Mouse (Mus musculus): Measurements from ENCODE around the gene Gm20662. TPM values are rescaled to one million over a fixed set of nuclear protein-coding genes. Genes with fewer than 3 reads are reported as not detected.
A peak's percentile ranks its signal among the peaks of the same experiment; 100 is the strongest.
"Not testable (repeated sequence)": the region's sequence is repeated elsewhere in the genome, so short reads cannot be mapped to it uniquely, and the experiment has no call there.

Gene Gm20662
- polyA plus RNA-seq, 1 experiment from 2014 or later = 0.55 TPM

DNA sequence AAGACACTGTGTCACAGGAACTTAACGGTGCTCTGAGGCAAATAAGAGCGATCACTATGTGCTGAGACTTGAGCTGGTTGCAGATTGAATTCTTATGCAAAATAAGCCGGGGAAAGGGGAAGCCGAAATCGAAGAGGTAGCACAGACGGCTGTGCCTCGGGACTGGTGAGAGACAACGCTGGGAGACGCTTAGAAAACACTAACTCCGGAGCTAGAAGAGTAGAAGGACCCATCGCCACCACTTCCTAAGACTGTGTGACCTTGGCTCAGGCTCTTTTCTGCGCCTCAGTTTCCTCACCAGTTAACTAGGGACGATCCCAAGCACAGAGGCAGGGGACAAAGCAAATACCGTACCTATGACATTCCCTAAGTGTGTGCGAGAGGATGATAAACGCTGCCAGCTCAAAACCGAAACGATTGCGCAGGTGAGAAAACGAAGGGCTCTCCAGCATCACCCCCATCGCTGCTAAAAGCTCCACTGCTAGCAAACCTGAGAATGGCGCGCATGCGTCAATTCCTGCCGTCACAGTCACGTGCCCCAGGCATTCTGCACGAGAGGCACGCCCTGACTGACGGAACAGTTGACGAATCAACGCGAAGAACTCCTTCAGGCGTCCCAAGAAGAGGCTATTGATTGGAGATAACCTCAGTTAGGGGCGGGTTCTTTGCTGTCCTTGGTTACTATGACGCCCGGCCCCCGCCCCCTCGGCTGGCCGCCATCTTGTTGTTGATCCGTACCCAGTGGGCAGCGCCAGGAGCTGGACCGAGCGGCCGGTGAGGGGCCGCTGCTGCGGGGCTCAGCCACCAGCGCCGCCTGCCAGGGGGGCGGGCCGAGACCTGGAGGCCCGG lies 6.0 kb downstream of the Gm20662 start, which contains the start of gene Ip6k1:
Gene Ip6k1 (plus strand): TSS at position 580 of the 849 bp plus-strand sequence.
- WGBS = under 1% methylated on average over 50 of the region's 51 CpGs
- ATAC-seq (ENCODE audit: insufficient number of reproducible peaks, insufficient read depth, low FRiP score, low read depth) = peak; percentile 96
- peak within 1 kb of the TSS; percentile 94 for H3K4me2 ChIP-seq (ENCODE audit: low read length)

DNA sequence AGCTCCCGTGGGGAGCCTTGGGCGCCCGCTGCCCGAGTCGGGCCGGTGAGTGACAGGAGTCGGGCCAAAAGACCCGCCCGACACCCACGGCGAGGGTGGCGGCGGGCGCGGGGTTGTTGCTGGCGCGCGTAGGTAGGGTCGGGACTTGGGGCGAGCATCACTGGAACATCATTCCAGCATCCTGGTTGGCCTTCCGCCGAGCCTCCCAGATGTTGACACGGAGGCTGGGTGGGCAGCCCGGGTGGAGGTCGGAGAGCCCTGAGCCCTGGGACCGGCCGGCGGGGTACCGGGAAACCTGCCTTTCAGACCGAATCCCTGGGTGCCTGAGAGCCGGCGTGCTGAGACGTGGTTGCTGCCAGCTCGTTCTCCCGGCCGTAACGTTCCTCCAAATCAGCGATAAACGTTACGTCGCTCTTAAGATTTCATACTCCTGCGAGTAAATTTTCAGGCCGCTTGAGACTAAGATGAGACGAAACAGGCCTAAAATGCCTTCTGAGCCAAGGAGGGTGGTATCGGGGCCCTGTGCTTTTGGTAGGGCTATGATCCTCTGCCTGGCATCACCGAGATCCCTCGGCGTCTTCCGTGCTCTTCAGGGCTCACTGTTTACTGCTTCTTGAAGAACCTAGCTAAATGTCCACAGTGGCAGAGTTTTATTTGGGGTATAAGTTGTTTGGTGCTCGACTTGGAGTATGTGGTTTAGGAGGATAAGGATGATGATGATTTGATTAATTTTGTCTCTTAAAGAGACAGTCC lies 6.8 kb downstream of the Gm20662 start:
- ATAC-seq (ENCODE audit: insufficient number of reproducible peaks, insufficient read depth, low FRiP score, low read depth) = peak; percentile 36
- H3K36me3 ChIP-seq (ENCODE audit: control insufficient read depth, insufficient read depth, low read length) = no peaks in the 10 kb centered on the region
- H3K4me3 ChIP-seq (ENCODE audit: control insufficient read depth in 1 of 2, insufficient read depth in 1 of 2, low read depth in 1 of 2, low read length in 2 of 2) = peak overlapping the region; percentile 72 to 92
- under 1% methylated on average over 46 of the region's 50 CpGs for WGBS
- no peaks in the 10 kb centered on the region for H3K9me3 ChIP-seq (ENCODE audit: control insufficient read depth, low read length)
- peak overlapping the region; percentile 90 for H3K9ac ChIP-seq (ENCODE audit: low read length)
- no peaks in the 10 kb centered on the region for H3K27me3 ChIP-seq (ENCODE audit: control insufficient read depth, insufficient read depth, low read length)
- H3K4me2 ChIP-seq (ENCODE audit: low read length) = peak overlapping the region; percentile 84
- peak overlapping the region; percentile 64 to 85 for H3K27ac ChIP-seq (replicated peaks in 1 of 2; ENCODE audit: control insufficient read depth in 1 of 2, insufficient read depth in 1 of 2, low read depth in 2 of 2, low read length in 2 of 2)
- H3K4me1 ChIP-seq (ENCODE audit: control insufficient read depth in 2 of 2, insufficient read depth in 2 of 2, low read length in 2 of 2) = peaks cover 4 to 24% of the 10 kb centered on the region in 2 experiments

More for the DNA sequence above, 6.0 kb downstream of the Gm20662 start, which contains the start of gene Ip6k1:
- H3K27me3 ChIP-seq (ENCODE audit: control insufficient read depth, insufficient read depth, low read length) = no peaks in the 10 kb centered on the region
- H3K27ac ChIP-seq (replicated peaks in 1 of 2; ENCODE audit: control insufficient read depth in 1 of 2, insufficient read depth in 1 of 2, low read depth in 2 of 2, low read length in 2 of 2) = peak within 1 kb of the TSS; percentile 85 to 89
- no peaks in the 10 kb centered on the region for H3K9me3 ChIP-seq (ENCODE audit: control insufficient read depth, low read length)
- peak within 1 kb of the TSS; percentile 72 to 92 for H3K4me3 ChIP-seq (ENCODE audit: control insufficient read depth in 1 of 2, insufficient read depth in 1 of 2, low read depth in 1 of 2, low read length in 2 of 2)
- no peaks in the 10 kb centered on the region for H3K36me3 ChIP-seq (ENCODE audit: control insufficient read depth, insufficient read depth, low read length)
- peaks cover 4 to 24% of the 10 kb centered on the region in 2 experiments for H3K4me1 ChIP-seq (ENCODE audit: control insufficient read depth in 2 of 2, insufficient read depth in 2 of 2, low read length in 2 of 2)
- H3K9ac ChIP-seq (ENCODE audit: low read length) = peak within 1 kb of the TSS; percentile 90

DNA sequence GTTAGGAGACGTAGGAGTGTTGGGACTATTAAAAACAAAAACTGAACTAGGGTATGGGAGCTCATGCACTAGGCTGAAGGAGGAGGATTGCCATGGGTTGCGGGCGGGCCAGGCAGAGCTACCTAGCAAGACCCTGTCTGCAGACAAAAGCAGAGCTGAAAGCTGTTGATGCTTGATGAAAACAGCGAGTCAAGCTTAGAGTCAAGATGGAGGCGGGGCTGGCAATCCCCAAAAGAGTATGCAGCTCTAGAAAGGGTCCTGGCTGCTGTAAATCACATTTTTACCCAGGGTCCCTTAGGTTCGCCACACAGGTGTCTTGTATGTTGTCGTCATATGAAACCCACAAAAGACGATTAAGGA lies 7.4 kb downstream of the Gm20662 start:
- Histone ChIP-seq H3K9ac (ENCODE audit: low read length) (peak overlapping the region; percentile 90), H3K27ac (replicated peaks in 1 of 2; ENCODE audit: control insufficient read depth in 1 of 2, insufficient read depth in 1 of 2, low read depth in 2 of 2, low read length in 2 of 2) (peak overlapping the region in 1 of 2 experiments; percentile 85; a peak in 2 of 4 replicates), H3K4me3 (ENCODE audit: control insufficient read depth in 1 of 2, insufficient read depth in 1 of 2, low read depth in 1 of 2, low read length in 2 of 2) (peak overlapping the region; percentile 72 to 92), H3K27me3 (ENCODE audit: control insufficient read depth, insufficient read depth, low read length) (no peaks in the 10 kb centered on the region), H3K4me2 (ENCODE audit: low read length) (peak overlapping the region; percentile 84), H3K4me1 (ENCODE audit: control insufficient read depth in 2 of 2, insufficient read depth in 2 of 2, low read length in 2 of 2) (peaks cover 4 to 24% of the 10 kb centered on the region in 2 experiments), H3K36me3 (ENCODE audit: control insufficient read depth, insufficient read depth, low read length) (no peaks in the 10 kb centered on the region), H3K9me3 (ENCODE audit: control insufficient read depth, low read length) (no peaks in the 10 kb centered on the region)
- WGBS = 19% methylated on average over 8 of the region's 8 CpGs
- no peak for ATAC-seq (ENCODE audit: insufficient number of reproducible peaks, insufficient read depth, low FRiP score, low read depth)

DNA sequence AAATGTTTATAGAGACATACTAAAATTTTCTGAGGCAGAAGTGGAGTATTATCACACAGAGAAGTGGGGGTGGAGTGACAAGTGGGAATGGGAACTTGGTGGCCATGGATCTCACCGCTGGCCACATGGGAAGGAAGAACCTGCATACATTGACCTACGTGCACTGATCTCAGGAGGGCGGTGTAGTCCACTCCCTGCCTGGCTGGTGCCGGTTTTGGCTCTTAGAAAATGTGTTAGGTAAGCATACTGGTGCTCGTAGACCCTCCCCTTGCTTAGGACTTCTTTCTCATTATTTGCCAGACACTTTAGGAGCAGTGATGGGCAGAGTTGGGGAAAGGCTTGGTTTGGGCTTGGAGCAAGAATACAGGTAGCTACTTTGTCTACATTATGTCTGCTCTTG lies 11.9 kb downstream of the Gm20662 start:
- no peak overlapping the region for H3K27ac ChIP-seq (replicated peaks in 1 of 2; ENCODE audit: control insufficient read depth in 1 of 2, insufficient read depth in 1 of 2, low read depth in 2 of 2, low read length in 2 of 2)
- no peak overlapping the region for H3K4me3 ChIP-seq (ENCODE audit: control insufficient read depth in 1 of 2, insufficient read depth in 1 of 2, low read depth in 1 of 2, low read length in 2 of 2)
- H3K36me3 ChIP-seq (ENCODE audit: control insufficient read depth, insufficient read depth, low read length) = peaks cover 2% of the 10 kb centered on the region; the same call in 1 of the 2 replicates
- 89% methylated on average over 5 of the region's 5 CpGs for WGBS
- H3K4me2 ChIP-seq (ENCODE audit: low read length) = no peak overlapping the region
- no peak overlapping the region for H3K9ac ChIP-seq (ENCODE audit: low read length)
- H3K9me3 ChIP-seq (ENCODE audit: control insufficient read depth, low read length) = no peaks in the 10 kb centered on the region
- H3K4me1 ChIP-seq (ENCODE audit: control insufficient read depth in 2 of 2, insufficient read depth in 2 of 2, low read length in 2 of 2) = peaks cover 4 to 19% of the 10 kb centered on the region in 2 experiments
- no peak for ATAC-seq (ENCODE audit: insufficient number of reproducible peaks, insufficient read depth, low FRiP score, low read depth)
- no peaks in the 10 kb centered on the region for H3K27me3 ChIP-seq (ENCODE audit: control insufficient read depth, insufficient read depth, low read length)

DNA sequence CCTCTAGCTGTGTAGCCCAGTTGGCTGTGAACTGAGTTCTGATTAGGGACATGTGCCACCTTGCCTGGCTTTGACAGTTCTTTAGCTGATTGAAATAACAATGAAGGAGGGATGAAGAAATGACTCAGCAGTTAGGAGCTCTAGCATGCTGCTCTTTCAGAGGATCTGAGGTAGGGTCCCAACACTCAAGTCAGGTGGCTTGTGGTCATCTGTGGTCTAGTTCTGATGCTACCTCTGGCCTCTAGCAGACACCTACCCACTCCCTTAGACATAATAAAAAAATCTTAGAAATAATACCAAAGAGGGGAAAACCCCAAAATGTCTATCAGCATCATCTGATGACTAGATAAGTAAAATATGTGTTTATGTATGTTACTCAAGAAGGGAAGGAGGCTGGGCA lies 14.2 kb downstream of the Gm20662 start:
- Histone ChIP-seq H3K9ac (ENCODE audit: low read length) (no peak overlapping the region), H3K9me3 (ENCODE audit: control insufficient read depth, low read length) (no peaks in the 10 kb centered on the region), H3K27ac (replicated peaks in 1 of 2; ENCODE audit: control insufficient read depth in 1 of 2, insufficient read depth in 1 of 2, low read depth in 2 of 2, low read length in 2 of 2) (no peak overlapping the region), H3K27me3 (ENCODE audit: control insufficient read depth, insufficient read depth, low read length) (no peaks in the 10 kb centered on the region), H3K4me2 (ENCODE audit: low read length) (no peak overlapping the region), H3K4me3 (ENCODE audit: control insufficient read depth in 1 of 2, insufficient read depth in 1 of 2, low read depth in 1 of 2, low read length in 2 of 2) (no peak overlapping the region), H3K36me3 (ENCODE audit: control insufficient read depth, insufficient read depth, low read length) (peaks cover 8% of the 10 kb centered on the region; the same call in 1 of the 2 replicates), H3K4me1 (ENCODE audit: control insufficient read depth in 2 of 2, insufficient read depth in 2 of 2, low read length in 2 of 2) (no peaks in the 10 kb centered on the region)
- ATAC-seq (ENCODE audit: insufficient number of reproducible peaks, insufficient read depth, low FRiP score, low read depth) = no peak

DNA sequence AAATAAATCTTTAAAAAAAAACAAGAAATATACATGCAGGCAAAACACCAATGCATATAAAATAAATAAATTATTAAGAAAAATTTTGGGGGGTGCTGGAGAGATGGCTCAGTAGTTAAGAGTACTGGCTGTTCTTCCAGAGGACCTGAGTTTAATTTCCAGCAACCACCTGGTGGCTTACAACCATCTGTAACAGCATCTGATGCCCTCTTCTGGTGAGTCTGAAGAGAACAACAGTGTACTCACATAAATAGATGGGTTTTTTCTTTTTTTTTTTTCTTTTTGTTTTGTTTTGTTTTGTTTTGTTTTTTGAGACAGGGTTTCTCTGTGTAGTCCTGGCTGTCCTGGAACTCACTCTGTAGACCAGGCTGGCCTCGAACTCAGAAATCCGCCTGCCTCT lies 17.4 kb downstream of the Gm20662 start:
- not testable (repeated sequence) for H3K9me3 ChIP-seq (ENCODE audit: control insufficient read depth, low read length); H3K36me3 ChIP-seq (ENCODE audit: control insufficient read depth, insufficient read depth, low read length); ATAC-seq (ENCODE audit: insufficient number of reproducible peaks, insufficient read depth, low FRiP score, low read depth); H3K4me3 ChIP-seq (ENCODE audit: control insufficient read depth in 1 of 2, insufficient read depth in 1 of 2, low read depth in 1 of 2, low read length in 2 of 2); H3K27me3 ChIP-seq (ENCODE audit: control insufficient read depth, insufficient read depth, low read length); H3K27ac ChIP-seq (replicated peaks in 1 of 2; ENCODE audit: control insufficient read depth in 1 of 2, insufficient read depth in 1 of 2, low read depth in 2 of 2, low read length in 2 of 2); H3K4me2 ChIP-seq (ENCODE audit: low read length); H3K9ac ChIP-seq (ENCODE audit: low read length); H3K4me1 ChIP-seq (ENCODE audit: control insufficient read depth in 2 of 2, insufficient read depth in 2 of 2, low read length in 2 of 2)
- WGBS = 97% methylated on average over 2 of the region's 2 CpGs

DNA sequence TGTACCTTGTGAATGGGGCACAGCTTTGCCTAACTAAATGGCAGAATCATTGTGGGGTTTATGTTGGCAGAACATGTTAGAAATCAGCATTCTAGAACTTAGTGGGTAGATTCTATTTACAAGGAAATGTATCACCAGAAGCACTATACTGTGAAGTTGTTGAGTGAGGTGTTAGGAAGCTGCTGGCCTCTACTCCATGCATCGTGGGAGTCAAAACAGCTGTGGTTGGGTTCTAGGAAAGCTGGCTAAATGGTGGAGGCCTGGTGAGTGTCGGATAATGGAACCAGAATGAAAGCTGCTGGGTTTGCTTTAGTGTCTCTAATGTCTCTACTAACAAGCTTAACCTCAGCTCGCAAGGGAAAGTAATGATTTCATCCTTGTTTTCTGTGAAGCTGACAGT lies 21.0 kb downstream of the Gm20662 start:
- H3K9me3 ChIP-seq (ENCODE audit: control insufficient read depth, low read length) = no peaks in the 10 kb centered on the region
- H3K27ac ChIP-seq (replicated peaks in 1 of 2; ENCODE audit: control insufficient read depth in 1 of 2, insufficient read depth in 1 of 2, low read depth in 2 of 2, low read length in 2 of 2) = no peak overlapping the region
- no peaks in the 10 kb centered on the region for H3K27me3 ChIP-seq (ENCODE audit: control insufficient read depth, insufficient read depth, low read length)
- H3K4me3 ChIP-seq (ENCODE audit: control insufficient read depth in 1 of 2, insufficient read depth in 1 of 2, low read depth in 1 of 2, low read length in 2 of 2) = no peak overlapping the region
- no peak overlapping the region for H3K9ac ChIP-seq (ENCODE audit: low read length)
- ATAC-seq (ENCODE audit: insufficient number of reproducible peaks, insufficient read depth, low FRiP score, low read depth) = no peak
- H3K4me2 ChIP-seq (ENCODE audit: low read length) = no peak overlapping the region
- 69% methylated on average over 3 of the region's 3 CpGs for whole genome bisulfite sequencing
- peaks cover 0 to 23% of the 10 kb centered on the region in 2 experiments; a peak in 2 of 4 replicates for H3K4me1 ChIP-seq (ENCODE audit: control insufficient read depth in 2 of 2, insufficient read depth in 2 of 2, low read length in 2 of 2)
- peaks cover 8% of the 10 kb centered on the region; the same call in 1 of the 2 replicates for H3K36me3 ChIP-seq (ENCODE audit: control insufficient read depth, insufficient read depth, low read length)

Data from heart, embryonic 14.5 days (tissue).